Mouse (Mus musculus) layer of hippocampus, adult 18-20 months (tissue): ENCODE measurements around the gene Ung. TPM values are rescaled to one million over a fixed set of nuclear protein-coding genes. Genes with fewer than 3 reads are reported as not detected.

Experiments
- DNase-seq, 2 experiments: peaks; one replicate each; pipeline ENCODE4 v3.0.0; 2022; ENCODE audit warnings: low spot score in 2 of 2
- long read RNA-seq: library from polyadenylated mRNA; stranded (forward); transcript quantifications from one replicate; pipeline ENCODE4 v2.0.0, GENCODE M21; 2021
- total RNA-seq, 2 experiments: library from RNA; stranded (reverse); gene quantifications; 2 replicates each; pipeline ENCODE4 v1.2.3; 2021

Ung gene
- total RNA-seq, result 1 to 10 TPM; 2.0 to 2.6 TPM
- long read RNA-seq, partial matches to known transcripts, result 1 of 1 reads
- long read RNA-seq, other reads (novel, unspliced or antisense), result 0 of 1 reads

- no peak for DNase-seq
Measured at GRCm38 (mm10) chr5:114130211-114130605, at the start of gene Ung. Ung (plus strand) TSS chr5:114130386.

- no peak for DNase-seq
Measured at GRCm38 (mm10) chr5:114085501-114085900, 44.7 kb upstream of the Ung start.

GRCm38 (mm10) chr5:114087875-114088480 is 42.2 kb upstream of the Ung start:
- DNase-seq, result no peak

- DNase-seq, result no peak
Measured at GRCm38 (mm10) chr5:114090421-114091013, 39.7 kb upstream of the Ung start.

DNA sequence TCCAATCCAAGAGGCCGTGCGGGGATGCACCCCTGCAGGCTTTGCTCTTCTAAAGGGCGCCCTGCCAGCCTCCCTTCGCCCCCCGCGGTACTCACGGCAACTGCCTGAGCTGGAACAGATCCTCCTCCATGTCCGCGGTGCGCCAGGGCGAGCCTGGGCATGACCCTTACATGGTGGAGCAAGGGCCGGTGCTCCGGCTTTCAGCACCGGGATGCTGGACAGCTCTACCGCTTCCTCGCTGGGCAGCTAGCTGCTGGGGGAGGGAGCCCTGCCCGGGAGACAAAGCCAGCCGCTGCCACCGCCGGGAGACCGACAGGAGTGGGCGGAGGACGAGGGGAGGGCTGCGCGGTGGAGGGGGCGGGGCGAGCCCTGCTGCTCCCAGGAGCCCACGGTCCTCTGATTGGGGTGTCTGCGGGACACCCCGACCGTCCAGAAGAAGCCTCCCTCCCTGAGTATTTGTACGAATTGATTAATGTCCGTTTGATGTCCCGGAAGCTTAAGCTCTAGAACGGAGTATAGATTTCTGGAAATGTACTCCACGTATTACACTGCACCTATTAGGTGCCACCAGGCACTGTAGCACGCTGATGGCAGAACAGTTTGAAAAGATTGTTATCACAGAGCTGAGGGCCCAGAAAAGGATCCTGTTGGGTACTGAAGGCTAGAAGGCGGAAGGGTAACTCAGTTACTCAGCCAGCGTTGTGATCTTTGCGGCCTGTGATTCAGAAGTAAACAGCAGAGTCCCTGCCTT is 39.0 kb upstream of the Ung start, which contains the start of gene Svop:
Gene Svop (minus strand): TSS at position 514 of the 751 bp plus-strand sequence.
- DNase-seq, result peak; percentile 80 to 81

- DNase-seq, result peak; percentile 94 to 96
Measured at GRCm38 (mm10) chr5:114099709-114100389, 30.3 kb upstream of the Ung start.

- DNase-seq, result no peak
Measured at GRCm38 (mm10) chr5:114100390-114101099, 29.6 kb upstream of the Ung start.

DNA sequence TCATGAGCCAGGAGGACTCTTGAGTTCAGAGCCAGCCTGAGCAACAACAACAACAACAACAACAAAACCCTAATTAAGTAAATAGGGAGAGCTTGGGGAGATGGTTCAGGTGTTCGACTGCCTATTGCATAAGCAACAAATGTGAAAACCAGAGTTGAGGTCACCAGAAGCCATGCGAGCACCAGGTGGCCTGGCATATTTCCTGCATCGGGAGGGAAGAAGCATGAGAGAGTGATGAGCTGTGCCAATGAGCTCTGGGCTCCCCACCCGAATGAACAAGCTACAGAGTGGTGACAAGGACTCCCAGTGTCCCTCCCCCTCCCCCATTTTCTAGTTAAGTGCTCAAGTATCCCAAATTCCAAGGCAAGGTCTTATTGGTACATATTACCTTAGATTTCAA is 28.3 kb upstream of the Ung start:
- no peak for DNase-seq

- peak in 1 of 2 experiments; percentile 40 for DNase-seq
Measured at GRCm38 (mm10) chr5:114102807-114103206, 27.4 kb upstream of the Ung start.

- DNase-seq, result no peak
Measured at GRCm38 (mm10) chr5:114106391-114106935, 23.7 kb upstream of the Ung start.

DNA sequence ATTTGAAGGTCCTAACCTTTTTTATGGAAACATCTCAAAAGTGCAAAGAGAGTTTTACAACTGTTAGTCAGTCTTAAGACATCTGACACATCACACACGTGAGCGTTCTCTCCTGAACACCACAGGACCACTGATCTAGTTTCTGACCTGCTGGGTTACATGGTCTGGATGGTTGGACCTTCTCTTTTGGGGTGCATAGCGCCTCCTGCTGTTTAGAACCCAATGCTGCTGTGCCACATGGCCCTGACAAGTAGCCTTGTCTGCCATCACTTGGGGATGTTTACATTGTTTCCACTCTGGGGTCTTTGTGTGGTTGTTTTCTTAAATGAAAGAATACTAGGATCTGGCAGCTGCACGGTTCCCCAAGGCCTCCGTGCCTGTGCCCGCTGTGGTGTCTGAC is 16.9 kb upstream of the Ung start:
- no peak for DNase-seq

GRCm38 (mm10) chr5:114115030-114115429 is 15.2 kb upstream of the Ung start:
- no peak for DNase-seq

GRCm38 (mm10) chr5:114116586-114116985 is 13.6 kb upstream of the Ung start:
- no peak for DNase-seq

GRCm38 (mm10) chr5:114119806-114120205 is 10.4 kb upstream of the Ung start:
- no peak for DNase-seq

- no peak for DNase-seq
Measured at GRCm38 (mm10) chr5:114126008-114126407, 4.2 kb upstream of the Ung start.

DNA sequence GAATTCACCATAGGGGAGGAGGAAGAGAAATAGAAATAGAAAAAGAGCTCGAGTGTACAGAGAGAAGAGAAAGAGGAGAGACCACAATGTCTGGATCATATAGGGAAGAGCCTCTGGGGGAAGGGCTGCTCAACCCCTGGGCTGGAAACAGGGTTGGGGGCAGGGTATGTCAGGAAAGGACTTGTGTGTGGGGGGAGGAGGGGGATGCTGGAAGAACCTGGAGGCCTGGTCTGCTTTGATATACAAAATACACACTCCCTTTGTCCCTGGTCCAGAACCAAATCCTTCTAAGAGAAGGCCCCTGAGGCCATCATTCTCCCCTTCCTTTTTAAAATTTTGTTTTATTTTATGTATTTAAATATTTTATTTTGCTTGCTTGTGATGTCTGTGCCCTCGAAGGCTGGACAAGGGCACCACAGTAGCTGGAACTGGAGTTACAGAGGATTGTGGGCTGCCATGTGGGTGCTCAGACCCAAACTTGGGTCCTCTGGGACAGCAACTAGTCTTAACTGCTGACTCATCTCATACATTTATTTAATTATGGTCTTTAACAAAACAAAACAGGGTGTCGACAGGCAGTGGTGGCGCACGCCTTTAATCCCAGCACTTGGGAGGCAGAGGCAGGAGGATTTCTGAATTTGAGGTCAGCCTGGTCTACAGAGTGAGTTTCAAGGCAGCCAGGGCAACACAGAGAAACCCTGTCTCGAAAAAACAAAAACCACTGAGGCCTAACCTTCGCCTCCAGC is 3.5 kb upstream of the Ung start:
- DNase-seq, result no peak

GRCm38 (mm10) chr5:114127374-114128349 is 2.5 kb upstream of the Ung start, which contains the start of gene Alkbh2:
Alkbh2 (minus strand) TSS chr5:114128218.
- DNase-seq, result peak; percentile 67 to 76

DNA sequence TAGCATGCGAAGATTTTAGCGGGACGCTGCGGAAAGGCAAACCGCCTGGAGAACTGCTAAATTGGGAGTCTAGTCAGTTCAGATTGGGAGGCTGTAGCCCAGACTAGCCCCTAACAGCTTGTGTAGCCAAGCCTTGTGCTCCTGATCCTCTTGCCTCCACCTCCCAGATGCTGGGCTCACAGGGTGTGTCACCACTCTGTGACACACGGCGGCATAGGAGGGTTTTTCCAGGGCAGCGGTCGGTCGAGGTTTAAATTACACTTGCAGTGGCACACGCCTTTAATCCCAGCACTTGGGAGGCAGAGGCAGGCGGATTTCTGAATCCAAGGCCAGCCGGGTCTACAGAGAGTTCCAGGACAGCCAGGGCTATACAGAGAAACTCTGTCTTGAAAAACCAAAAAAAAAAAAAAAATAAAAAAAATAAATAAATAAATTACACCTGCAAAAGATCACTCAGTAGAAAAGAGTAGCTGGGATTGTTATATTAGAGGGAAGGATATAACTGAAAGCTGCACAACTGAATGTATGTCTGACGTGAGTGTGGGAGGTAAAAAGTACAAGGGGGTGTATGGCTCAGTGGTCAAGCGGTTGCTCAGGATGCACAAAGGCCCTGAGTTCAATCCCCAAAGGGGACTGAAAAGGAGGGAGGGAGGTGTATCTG is 506 bp upstream of the Ung start:
- no peak for DNase-seq
